Mouse (Mus musculus) lung, adult 2 months (tissue): ENCODE data around the gene 1700028K03Rik.

ENCODE experiments used
- CTCF ChIP-seq: fragments of 200-500 bp; IDR thresholded peaks from 2 replicates; pipeline ENCODE4 v1.5.1; 2011; ENCODE audit warnings: mild to moderate bottlenecking, low read length, control low read depth; ENCODE audit not compliant: insufficient read depth
- POLR2A ChIP-seq: fragments of 200-500 bp; IDR thresholded peaks from 2 replicates; pipeline ENCODE4 v1.6.1; 2011; ENCODE audit warnings: low read depth, mild to moderate bottlenecking, control low read depth, low read length, borderline replicate concordance; ENCODE audit errors: extremely low read depth

DNA sequence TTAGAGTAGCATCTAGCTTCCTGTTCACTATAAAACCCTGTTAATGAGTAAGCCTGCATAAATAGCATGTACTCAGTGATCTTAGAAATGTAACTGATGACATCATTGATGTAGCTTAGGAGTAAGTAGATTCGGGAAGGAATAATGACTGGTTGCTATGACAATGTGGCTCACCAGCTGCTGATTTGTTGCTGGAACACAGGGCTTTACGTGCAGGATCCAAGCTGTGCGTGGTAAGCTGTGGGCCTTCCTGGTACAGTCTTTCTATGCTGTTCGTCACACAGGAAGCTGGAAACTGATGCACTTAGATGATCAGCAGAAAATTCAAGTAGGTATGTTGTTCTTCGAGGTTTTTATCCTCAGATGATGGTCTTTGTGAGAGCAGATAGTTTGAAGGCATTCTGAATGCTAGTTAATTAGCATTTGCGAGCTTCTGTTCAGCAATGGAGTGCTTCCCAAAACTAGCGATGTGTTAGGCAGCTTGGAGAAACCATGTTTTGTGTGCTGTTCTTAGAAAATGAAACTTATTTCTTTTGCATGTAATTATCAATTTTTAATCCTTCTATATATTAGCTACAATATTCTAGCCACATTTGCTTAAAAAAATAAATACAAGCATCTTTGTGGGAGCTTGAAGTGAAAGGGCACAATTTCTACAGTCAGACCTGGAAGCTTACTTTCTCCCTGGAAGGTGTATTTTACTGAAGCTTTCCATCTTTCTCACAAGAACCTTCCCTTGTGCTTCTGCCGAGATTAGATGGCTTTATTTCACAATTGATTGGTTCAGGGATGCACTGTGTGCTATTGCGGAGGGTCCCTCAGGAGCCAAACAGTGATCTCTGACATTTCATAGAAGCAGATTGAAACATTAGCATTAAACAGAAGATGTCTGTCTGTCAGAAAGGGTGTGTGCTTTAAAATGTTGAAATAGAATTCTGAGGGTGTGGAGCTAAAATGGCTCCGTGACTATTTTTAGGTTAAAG, 36.7 kb upstream of the 1700028K03Rik start:
- TF ChIP-seq POLR2A (no peak), CTCF (no peak)
